Mouse (Mus musculus) gastrocnemius, postnatal 36 days (tissue): ENCODE results near the gene Chd3. TPM values are rescaled to one million over a fixed set of nuclear protein-coding genes. Genes with fewer than 3 reads are reported as not detected.
"Not testable (repeated sequence)": the region's sequence is repeated elsewhere in the genome, so short reads cannot be mapped to it uniquely, and the experiment has no call there.

Experiments used
- DNase-seq, 2 experiments: peaks; one replicate each; pipeline ENCODE4 v3.0.0; 2022
- intact Hi-C: fragments of 180-260 bp; cut with DNase I; formaldehyde crosslinking; loops from one replicate; pipeline ENCODE4 v1.15.1; 2025
- total RNA-seq, 2 experiments: library from RNA; stranded (reverse); gene quantifications; 2 replicates each; pipeline ENCODE4 v1.2.3; 2021

The Chd3 gene
- total RNA-seq, 2 experiments from 2014 or later: 7.6 to 11.2 TPM

DNA sequence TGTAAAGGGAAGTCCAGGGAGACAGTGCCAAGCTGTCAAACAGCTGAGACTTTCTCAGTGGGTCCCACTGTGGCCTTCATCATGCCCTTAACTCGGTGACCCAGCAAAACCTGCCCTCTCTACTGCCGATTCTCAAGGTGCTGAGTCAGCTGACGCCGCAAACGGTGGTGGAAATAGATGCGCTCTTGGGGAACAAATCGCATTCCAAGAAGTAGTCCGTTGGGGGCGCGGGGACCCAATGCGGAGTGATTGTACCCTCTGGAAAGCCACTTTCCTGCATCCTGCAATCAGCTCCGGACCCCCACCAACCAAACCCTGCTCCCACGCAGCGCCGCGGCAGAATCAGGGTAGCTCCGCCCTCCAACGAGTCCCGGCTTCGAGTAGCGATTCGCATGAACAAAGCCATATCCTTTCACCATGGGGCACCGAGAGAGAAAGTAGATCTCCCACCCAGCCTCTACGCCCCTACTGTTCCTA is 37.2 kb downstream of the Chd3 start:
- intact Hi-C loops: no loop called here
- DNase-seq: peak; percentile 45 to 63

DNA sequence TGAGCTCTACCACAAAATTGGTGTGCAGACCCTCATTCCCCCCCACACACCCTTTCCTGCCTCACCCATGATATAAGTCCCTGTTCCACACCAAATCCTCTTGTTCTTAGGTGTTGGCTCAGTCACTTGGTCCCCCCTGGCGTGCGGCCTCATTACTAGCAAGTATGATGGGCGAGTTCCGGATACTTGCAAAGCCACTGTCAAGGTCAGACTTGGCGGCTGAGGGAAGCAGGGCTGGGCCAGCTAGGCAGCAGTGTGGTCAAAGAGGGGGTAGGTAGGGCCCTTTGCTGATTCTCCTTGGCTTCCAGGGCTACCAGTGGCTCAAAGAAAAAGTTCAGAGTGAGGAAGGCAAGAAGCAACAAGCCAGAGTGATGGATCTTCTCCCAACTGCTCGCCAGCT is 38.1 kb downstream of the Chd3 start:
- intact Hi-C loops: no loop called here
- no peak for DNase-seq

DNA sequence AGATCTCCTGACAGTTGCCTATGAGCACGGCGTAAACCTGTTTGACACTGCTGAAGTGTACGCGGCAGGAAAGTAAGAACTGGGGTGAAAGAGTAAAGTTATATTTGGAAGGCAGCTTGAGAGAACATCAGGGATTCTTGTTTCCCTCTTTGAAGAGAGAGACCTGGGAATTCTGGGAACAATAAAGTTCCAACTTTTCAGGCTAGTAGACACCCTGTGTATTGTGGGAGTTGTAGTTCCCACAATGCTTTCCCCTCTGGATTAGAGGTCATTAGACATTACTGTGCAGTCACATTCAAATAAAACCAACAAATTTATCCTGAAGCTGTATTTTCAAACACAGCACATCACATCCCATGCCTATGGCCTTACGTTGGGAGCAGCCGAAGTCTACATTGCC is 40.7 kb downstream of the Chd3 start:
- intact Hi-C loops: no loop called here

DNA sequence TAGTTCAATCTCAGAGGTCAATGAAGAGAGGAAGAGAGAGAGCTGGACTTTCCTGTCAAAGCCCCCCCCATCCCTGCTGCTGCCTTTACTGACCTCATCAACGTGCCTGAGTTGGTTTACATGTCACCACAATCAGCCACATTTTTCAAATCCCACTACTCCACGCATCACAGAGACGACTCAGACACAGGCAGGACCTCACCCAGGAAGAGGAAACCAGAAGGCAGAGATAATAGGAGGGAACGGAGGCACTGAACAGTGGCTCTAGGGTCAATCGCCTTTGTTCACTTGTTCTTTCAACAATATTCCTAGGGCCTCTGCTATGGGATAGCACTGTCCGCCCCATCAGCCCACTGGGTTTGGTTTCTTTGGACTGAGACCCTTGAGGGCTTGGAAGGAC is 41.6 kb downstream of the Chd3 start:
- DNase-seq: no peak
- intact Hi-C loops: loop anchor here (1.0 kb wide), 1 partner anchor 30 kb away; no protein-coding TSS in a partner anchor

More for the DNA sequence above, 40.7 kb downstream of the Chd3 start:
- DNase-seq: no peak

DNA sequence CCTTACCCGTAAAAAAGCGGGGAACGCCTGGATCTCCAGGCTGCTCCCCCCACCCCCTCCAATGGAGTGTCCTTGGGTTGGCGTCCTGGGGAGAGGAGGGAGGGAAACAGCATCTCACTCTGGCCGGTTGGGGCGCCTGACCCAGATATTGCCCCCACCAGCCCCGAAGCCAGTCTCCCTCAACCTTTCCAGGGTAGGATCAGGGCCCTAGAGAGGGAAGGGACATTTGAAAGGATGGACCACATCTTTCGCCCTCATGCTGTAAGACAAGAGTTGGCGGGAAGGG is 42.1 kb downstream of the Chd3 start:
- intact Hi-C loops: loop anchor here (1.0 kb wide), 1 partner anchor 30 kb away; no protein-coding TSS in a partner anchor
- no peak for DNase-seq

DNA sequence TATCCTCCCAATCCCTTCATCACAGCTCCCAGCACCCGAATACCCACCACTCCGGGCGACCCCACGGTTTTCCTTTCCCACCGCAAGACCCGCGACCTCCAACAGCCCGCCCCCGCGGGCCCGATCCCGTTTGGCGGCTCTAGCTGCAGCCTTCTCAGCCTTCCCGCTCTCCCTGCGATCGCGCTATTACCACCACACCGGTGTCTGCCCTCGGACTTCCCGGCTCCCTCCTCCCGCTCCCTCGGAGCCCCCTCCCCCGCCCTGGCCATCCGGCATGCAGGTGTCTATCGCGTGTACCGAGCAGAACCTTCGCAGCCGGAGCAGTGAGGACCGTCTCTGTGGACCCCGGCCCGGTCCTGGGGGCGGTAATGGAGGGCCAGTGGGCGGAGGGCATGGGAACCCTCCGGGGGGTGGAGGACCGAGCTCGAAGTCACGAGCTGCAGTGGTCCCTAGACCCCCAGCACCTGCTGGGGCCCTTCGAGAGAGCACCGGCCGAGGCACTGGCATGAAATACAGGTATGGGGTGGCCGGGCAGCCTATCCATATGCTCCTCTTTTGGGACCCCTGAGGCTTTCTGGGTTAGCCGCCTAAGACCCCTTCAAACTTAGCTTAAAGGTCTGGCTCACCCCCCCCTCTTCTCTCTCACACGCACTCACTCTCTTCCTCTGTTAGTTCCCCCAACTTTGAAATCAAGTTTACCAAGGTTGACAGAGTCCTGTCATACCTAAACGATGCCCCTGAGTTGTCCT is 42.6 kb downstream of the Chd3 start:
- intact Hi-C loops: loop anchor here (1.0 kb wide), 1 partner anchor 31 kb away; no protein-coding TSS in a partner anchor

DNA sequence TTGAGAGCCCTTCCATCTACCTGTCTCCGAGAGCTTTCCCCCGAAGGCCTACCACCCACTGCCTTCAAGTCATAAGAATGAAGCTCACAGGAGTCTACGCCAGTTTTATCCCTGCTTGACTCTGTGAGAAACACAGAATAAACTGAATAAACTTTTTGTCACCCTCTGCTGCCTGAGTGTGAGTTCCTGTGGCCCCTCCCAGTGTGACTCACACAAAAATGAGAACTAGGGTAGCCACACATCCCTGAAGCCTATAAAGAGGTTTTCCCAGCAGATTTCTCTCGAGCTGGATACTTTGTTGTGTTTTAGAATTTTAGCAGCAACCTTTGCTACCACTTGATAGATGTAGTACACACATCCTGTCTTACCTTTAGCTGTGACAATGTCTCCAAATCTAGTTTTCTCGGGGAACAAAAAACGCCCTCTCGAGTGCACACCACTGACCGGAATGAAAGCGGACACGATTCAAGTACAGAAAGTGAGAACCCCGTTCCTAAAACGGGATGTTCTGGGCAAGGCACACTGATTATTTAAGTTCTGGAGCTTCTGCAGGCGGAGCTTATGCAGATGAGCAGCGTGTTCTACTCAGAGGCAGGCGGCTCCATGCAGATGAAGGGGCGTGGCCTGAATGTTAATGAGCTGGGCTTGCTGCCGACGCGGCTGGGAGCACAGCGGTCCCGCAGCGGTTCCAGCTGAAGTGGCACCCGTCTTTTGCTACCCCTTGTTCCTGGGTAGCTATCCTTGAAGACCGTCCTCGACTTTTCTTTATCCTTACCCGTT is 43.4 kb downstream of the Chd3 start, which contains the start of gene Kcnab3:
TSS of gene Kcnab3 (plus strand) at position 631 of the 780 bp plus-strand sequence.
- intact Hi-C loops: no loop called here
- DNase-seq: peak; percentile 68 to 79

More for the DNA sequence above, 42.6 kb downstream of the Chd3 start:
- no peak for DNase-seq

DNA sequence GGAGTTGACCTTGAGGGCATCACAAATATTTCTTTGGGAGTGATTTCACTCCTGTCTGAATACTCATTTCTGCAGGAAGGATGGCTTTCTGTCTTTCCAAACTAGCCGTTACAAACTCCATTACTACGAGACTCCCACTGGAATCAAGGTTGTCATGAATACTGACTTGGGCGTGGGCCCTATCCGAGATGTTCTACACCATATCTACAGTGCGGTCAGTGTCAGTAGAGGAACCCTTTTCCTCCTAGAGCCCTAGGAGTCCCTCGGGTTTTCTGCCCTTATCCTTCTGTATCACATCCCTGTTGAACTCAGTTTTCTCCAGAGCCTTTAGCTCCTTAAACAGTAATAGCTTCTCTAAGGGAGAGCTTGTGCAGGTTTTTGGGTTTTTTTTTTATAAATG is 44.5 kb downstream of the Chd3 start:
- DNase-seq: no peak
- intact Hi-C loops: loop anchor here (5.0 kb wide), 1 partner anchor 43 kb away; the partner anchor contains the start of gene Chd3

DNA sequence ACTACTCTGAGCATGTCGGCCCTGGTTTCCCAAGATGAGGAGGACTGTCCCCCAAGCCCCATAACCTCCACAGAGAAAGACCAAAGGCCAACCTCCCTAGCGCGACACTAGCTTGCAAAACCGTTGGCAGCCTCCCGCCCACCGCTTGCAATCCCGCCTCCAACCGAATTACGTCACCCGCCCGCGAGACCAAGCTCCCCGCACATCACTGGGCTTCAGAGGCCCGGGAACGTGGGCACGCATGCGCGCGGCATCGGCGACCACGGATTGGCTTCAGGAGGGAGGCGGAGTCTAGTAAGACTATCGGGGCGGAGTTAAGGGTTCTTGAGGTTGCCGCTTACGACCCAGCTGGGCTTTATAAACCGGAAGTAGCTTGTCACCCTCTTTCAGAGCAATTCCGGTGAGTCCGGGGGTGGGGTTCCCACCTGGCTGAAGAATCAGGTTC is 45.5 kb downstream of the Chd3 start, which contains the start of the genes Cntrob and Trappc1:
TSS of gene Cntrob (minus strand) at position 109 of the 445 bp plus-strand sequence.
TSS of gene Trappc1 (plus strand) at position 314 of the 445 bp plus-strand sequence.
- peak; percentile 96 to 99 for DNase-seq
- intact Hi-C loops: loop anchor here (5.0 kb wide), 1 partner anchor 44 kb away; the partner anchor contains the start of gene Chd3

DNA sequence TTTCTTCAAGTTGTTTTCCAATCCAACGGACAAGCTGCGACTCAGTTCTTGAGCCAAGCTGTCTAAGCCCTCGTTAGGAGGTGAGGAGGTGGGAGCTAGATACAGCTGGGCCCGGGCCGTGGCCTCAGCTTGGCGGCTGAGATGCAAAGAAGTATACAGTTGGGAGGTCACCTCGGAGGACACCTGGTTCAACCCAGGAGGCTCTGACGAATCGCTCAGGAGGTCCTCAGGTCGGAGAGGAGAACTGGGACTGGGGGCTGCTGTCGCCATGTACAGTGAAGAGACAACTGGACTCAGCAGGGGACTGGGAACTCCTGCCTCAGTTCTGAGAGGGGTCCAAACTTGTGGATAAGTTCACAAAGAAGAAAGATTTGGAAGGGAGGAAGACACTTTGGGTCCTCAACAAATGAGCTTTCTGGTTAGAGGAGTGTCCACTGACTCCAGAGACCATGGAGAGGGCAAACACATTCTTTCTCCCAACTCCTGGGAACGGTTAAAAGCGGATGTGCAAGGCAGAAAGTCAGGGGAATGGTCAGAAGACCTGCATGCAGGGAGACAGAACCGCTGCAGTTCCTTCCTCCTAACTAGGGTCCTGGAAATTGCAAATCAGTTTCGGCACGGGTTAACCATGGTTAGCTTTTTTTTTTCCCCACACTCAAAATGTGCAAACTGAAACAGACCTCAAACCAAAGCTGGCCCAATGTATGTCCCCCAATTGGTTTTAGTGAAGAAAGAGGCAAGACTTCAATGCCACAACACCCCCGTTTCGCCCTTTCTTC is 46.3 kb downstream of the Chd3 start:
- DNase-seq: no peak
- intact Hi-C loops: loop anchor here (5.0 kb wide), 1 partner anchor 44 kb away; the partner anchor contains the start of gene Chd3

DNA sequence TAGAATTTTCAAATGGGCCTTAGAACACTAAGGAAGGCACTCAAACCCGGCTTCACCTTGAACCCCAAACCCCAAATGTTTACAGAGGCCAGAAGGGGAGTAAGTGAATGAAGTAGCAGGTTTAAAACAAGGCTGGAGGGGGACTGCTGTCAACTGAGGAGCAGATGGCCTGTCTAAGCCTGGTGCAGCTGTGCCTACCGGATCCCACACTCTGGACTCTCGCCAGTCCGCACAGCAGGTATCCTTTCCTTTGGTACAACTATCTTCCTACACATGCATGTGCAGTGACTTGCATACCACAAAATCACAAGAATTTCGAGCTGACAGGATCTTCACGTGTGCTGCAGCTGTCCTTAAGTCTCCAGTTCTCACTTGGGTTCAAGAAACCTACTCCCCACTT is 47.2 kb downstream of the Chd3 start:
- intact Hi-C loops: loop anchor here (5.0 kb wide), 1 partner anchor 45 kb away; the partner anchor contains the start of gene Chd3
- DNase-seq: no peak

DNA sequence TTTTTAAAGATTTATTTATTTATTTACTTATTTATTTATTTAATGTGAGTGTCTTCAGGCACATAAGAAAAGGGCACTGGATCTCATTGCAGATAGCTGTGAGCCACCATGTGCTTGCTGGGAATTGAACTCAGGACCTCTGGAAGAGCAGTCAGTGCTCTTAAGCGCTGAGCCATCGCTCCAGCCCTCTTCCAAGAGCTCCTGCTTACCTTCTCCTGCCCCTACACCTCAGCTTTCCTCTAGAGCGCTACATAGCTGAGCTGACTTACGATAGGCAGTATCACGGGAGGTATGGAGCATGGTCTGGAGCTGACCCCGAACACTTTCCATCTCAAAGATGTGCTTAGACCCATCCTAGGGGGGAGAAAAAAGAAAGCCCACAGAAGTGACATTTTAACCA is 47.6 kb downstream of the Chd3 start:
- no peak for DNase-seq
- intact Hi-C loops: loop anchor here (5.0 kb wide), 1 partner anchor 46 kb away; the partner anchor contains the start of gene Chd3

DNA sequence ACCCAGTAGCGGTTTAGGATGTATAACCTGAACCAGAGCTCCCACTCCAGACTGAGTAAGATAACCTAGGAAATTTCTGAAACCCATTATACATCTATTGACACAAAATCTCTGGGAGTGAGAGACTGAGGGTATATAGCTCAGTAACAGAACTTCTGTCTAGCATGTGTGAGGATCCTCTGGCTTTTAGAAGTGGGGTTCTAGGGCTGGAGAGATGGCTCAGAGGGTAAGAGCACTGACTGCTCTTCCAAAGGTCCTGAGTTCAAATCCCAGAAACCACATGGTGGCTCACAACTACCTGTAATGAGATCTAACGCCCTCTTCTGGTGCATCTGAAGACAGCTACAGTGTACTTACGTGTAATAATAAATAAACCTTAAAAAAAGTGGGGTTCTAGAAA is 51.2 kb downstream of the Chd3 start:
- intact Hi-C loops: loop anchor here (5.0 kb wide), 1 partner anchor 41 kb away; no protein-coding TSS in a partner anchor
- DNase-seq: not testable (repeated sequence)

DNA sequence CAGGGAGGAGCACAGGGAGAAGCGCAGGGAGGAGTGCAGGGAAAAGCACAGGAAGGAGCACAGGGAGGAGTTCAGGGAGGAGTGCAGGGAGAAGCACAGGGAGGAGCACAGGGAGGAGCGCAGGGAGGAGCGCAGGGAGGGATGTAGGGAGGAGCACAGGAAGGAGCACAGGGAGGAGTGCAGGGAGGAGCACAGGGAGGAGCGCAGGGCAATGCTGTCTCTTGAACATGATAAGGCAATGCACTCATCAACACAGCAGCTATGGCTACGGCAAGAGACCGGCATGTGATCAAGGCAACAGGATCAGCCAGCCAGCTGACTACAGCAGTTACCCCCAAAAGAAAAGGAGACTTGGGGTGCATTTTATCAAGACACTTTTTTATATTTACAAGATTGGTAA is 52.8 kb downstream of the Chd3 start:
- intact Hi-C loops: loop anchor here (5.0 kb wide), 1 partner anchor 39 kb away; no protein-coding TSS in a partner anchor
- no peak for DNase-seq

DNA sequence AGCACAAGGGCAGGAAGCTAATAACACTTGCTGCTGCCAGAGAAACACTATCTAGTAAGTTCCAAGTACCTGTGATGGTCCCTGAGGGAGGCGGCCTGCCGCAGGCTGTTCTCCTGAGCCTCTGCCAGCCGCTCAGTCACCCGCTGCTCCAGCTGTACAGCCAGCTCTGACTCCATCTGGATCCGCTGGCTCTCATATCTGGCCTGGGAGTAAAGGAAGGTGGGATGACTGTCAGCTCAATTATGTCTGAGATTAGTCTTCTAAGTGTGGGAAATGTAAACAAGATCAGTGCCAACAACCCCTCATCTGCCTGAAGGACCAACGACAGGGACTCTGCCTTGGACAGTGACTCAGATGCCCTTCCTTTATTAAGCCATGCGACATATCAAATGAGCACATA is 57.9 kb downstream of the Chd3 start:
- peak; percentile 17 to 31 for DNase-seq
- intact Hi-C loops: no loop called here

DNA sequence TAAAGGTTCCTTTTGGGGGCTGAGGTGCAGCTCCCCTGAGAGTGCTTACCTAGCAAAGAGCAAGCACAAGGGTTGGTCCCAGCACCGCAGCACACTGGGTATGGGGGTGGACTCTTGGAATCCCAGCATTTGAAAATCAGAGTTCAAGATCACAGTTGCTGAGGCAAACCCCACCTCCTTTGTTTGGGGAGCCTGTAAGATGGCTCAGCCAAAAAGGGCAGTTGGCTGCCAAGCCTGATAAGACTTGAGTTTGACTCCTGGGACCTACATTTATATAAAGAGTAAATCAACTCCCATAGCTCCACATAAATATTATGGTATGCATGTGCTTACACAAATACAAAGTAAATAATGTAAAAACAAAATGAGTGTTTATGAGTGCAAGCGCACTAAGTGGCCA is 63.2 kb downstream of the Chd3 start:
- no peak for DNase-seq
- intact Hi-C loops: no loop called here

DNA sequence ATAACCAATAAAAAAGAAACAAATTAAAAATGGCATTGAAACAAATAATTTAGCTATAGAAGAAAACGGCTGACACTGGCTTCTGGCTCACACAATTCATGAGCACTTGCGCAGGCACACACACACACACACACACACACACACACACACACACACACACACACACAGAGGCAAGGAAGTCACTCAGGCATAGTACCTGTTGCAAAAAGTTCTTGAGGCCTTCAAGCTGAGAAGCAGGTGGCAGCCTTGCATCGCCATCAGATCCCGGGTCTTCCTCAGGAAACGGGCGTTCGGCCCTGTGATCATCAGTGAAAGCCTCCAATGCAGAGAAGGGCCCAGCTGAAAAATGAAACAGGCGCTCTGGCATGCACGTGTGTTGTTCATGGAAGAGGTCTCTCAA is 63.9 kb downstream of the Chd3 start:
- no peak for DNase-seq
- intact Hi-C loops: no loop called here

DNA sequence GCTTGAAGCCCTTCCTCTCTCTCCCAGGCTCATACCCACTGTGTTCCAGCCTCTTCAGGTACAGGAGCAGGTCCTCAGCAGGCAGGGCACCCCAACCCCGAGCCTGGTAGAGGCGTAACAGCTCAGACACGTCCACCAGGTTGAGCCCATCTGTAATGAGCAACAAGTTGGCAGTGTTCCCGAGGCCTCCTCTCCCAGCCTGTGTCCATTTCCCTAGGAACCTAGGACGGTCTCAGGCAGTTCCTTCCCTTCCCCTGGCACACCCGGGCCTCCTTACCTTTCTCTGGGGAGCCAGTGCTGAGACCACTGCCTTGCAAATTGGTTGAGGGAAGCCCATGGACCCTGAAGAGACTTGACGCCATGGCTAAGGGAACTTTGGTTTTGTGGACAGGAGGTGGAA is 66.4 kb downstream of the Chd3 start:
- intact Hi-C loops: no loop called here
- no peak for DNase-seq

DNA sequence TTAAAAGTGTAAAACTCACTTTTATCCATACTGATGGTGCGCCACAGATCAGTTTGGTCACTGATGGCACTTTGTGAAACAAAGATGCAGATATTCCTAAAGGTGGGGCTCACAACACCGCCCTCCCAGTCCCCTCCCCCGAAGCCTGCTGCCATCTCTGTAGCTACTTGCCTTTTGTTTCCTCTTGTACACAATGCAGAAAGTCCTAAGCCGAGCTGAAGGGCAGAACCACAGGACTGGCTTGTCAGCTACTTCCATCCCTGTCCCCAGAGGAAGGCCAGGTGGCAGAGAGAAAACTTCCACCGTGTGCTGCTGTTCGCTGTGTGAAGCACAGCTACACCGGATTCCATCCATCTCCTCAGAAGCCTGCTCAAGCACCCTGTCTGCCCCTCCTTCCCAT is 71.0 kb downstream of the Chd3 start:
- no peak for DNase-seq
- intact Hi-C loops: no loop called here

DNA sequence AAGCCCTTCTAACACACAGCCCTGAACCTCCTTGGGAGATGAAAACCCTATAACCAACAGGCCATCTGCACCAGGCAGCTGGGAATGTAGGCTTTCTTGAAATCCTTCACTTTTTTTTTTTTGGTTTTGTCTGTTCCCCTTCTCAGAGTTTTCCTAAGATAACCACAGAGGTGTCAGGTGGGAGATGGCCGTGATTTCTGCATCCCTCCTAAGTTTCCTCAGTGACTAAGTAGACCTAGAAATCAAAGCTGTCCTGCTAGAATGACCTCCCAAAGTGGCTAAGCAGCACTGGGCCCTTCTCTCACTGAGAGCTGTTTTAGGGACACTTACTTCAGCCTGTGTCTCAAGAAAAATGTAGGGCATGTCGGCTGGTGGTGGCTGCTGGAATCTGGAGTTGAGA is 71.4 kb downstream of the Chd3 start:
- intact Hi-C loops: no loop called here
- no peak for DNase-seq
